13 mouse cellular contexts compared by ENCODE assay signal in the genomic region with DNA sequence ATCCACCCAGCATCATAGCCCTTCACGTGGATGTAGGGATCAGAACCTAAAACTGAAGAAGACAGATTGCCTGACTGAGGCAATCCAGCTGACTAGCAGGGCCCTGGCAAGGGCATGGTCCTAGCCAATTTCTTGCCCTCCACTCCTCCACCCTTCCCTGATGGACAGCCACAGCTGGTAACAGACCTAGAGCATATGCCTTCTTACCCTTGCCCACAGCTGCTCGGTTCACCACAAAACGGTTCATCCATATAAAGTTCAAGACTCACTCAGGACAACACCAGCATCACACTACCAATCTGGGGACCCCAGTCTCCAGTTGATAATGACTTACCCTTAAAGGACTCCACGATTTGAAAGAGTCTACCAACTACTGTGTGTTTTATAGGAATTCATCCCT. TPM values are rescaled to one million over a fixed set of nuclear protein-coding genes. Genes with fewer than 3 reads are reported as not detected.
"Had no signal": no experiment of that assay in that cellular context is flagged by ENCODE, and none has a peak within 500 bp of the region (broad histone marks: within the 10 kb centered on the region; RNA-seq: fewer than 3 reads in every experiment).

No protein-coding gene starts in this region.

- DNase-seq: kidney, adult 18-20 months; kidney, postnatal 25 days; lung, adult 18-20 months; right cerebral cortex, postnatal 14 days; thymus, postnatal 36 days had no signal

- H3K4me2 ChIP-seq: limb, embryonic 13.5 days; midbrain, embryonic 12.5 days; stomach, embryonic 15.5 days had no signal

- H3K4me3 ChIP-seq: left cerebral cortex, adult 2 months; limb, embryonic 13.5 days; midbrain, embryonic 12.5 days; stomach, embryonic 15.5 days had no signal

- H3K27ac ChIP-seq: left cerebral cortex, adult 2 months; limb, embryonic 13.5 days; midbrain, embryonic 12.5 days; stomach, embryonic 15.5 days had no signal

- H3K4me1 ChIP-seq: limb, embryonic 13.5 days; midbrain, embryonic 12.5 days; stomach, embryonic 15.5 days had no signal

- H3K36me3 ChIP-seq: limb, embryonic 13.5 days; midbrain, embryonic 12.5 days; stomach, embryonic 15.5 days had no signal

- H3K27me3 ChIP-seq: limb, embryonic 13.5 days; midbrain, embryonic 12.5 days; stomach, embryonic 15.5 days had no signal

- ATAC-seq: midbrain, embryonic 16.5 days had no signal

- H3K9me3 ChIP-seq: limb, embryonic 13.5 days; midbrain, embryonic 12.5 days; stomach, embryonic 15.5 days had no signal

- H3K9ac ChIP-seq: limb, embryonic 13.5 days; midbrain, embryonic 12.5 days; stomach, embryonic 15.5 days had no signal

RNA-seq across cellular contexts. Expression of a gene that starts 32.2 kb away (rescaled TPM):
- total RNA-seq: megakaryocyte-erythroid progenitor cell, adult 5-6 weeks had no signal
- polyA plus RNA-seq: kidney, embryonic 16.5 days; lung, embryonic 16.5 days; stomach, embryonic 15.5 days had no signal
